Mouse (Mus musculus): ENCODE measurements around the gene Orc1. TPM values are rescaled to one million over a fixed set of nuclear protein-coding genes. Genes with fewer than 3 reads are reported as not detected.

The Orc1 gene
- total RNA-seq, 2 experiments from 2014 or later = 1.7 to 2.2 TPM

DNA sequence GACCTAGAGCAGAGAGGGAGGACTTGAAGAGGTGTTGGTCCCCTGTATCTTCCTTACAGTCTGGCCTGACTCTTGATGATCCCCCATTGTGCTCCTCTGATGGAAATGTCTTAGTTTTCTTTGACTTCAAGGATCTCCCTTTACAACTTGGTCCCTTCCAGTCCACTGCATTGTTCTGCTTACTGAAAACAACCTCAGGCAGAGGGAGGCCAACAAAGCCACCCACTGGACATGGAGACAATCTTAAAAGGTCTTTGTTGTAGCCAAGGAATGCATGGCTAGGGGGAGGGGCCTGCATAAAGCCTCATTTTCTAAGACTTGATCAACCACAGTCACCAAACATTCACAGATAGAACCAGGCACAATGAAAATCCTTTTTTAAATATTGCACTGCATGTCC, 55.9 kb downstream of the Orc1 start:
- no peak for DNase-seq

DNA sequence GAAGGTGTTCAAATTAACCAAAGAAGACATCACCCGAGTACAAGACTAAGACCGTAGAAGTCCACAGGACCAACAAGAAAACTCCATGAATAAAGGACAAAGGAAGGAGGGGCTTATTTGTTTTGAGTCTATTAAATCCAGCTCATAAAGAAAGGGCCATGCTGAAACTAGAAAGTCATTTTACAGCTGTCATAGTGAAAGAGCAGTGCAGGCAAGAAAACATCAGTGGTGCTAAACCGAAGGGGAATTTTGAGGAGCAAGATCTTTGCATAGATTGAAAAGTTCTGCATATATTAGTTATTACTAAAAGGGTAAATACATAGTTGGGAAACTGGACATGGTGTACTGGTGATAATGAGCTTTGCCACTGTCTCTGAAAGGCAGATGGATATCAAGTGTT, 58.5 kb downstream of the Orc1 start:
- DNase-seq = no peak

DNA sequence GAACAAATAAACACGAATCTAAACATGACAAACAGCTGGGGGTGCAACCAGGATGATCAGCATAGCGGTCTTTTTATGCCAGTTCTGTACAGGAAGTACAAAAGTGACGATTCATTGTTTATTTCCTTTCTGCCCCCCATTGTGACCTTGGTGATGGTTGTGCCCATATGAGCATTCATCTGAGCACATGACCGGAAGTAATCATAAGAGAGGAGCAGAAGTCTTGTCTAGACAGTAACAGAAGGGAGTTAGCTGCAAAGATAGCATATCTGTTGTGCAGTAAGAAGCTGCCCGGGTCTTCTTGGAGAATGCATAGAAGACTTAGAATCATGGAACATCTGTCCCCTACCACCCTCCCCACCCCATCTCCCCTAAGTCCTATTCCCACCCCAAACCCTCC, 59.5 kb downstream of the Orc1 start:
- DNase-seq = no peak

DNA sequence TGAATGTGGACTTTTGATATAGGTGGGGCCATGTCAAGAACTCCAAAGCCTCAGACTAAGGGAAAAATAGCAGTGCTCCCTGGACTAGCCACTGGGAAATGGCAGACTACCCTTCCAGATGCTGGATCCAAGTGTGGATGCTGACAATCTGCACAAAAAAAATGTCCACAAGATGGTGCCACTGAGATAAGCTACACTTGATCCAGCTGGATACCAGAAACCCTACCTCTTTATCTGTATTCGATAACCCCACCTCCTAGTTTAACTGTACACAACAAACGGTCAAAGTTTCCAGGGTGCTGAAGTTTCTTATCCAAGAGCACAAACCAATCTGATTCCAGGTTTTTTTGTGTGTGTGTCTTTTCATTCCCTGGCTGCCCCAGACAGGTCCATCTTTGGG, 85.2 kb downstream of the Orc1 start:
- peak; percentile 19 for DNase-seq

Other genes with a start within 250 kb of the Orc1 start
- gene Shisal2a, start 196.1 kb upstream of the Orc1 start, total RNA-seq (2021) = 1 to 10 TPM; 2.7 to 5.9 TPM
- gene Gpx7, start 172.5 kb upstream of the Orc1 start, total RNA-seq (2021) = 10 to 100 TPM; 18.2 to 20.5 TPM
- gene Tut4, start 120.0 kb upstream of the Orc1 start, total RNA-seq (2021) = 10 to 100 TPM; 37.9 to 52.2 TPM
- gene Prpf38a, start 87 bp upstream of the Orc1 start, total RNA-seq (2021) = 10 to 100 TPM; 35.0 to 36.3 TPM
- gene Cc2d1b, start 40.5 kb downstream of the Orc1 start, total RNA-seq (2021) = 10 to 100 TPM; 28.4 to 38.6 TPM
- gene 3110021N24Rik, start 140.2 kb downstream of the Orc1 start, total RNA-seq (2021) = under 1 TPM; 0.42 to 0.73 TPM
- 10 to 100 TPM; 20.8 to 24.4 TPM for gene Zfyve9, start 201.4 kb downstream of the Orc1 start, total RNA-seq (2021)